Mouse (Mus musculus) lung, adult 2 months (tissue): ENCODE results near the gene Rnf20.

ENCODE experiments used
- CTCF ChIP-seq: fragments of 200-500 bp; IDR thresholded peaks from 2 replicates; pipeline ENCODE4 v1.5.1; 2011; ENCODE audit warnings: mild to moderate bottlenecking, low read length, control low read depth; ENCODE audit not compliant: insufficient read depth
- POLR2A ChIP-seq: fragments of 200-500 bp; IDR thresholded peaks from 2 replicates; pipeline ENCODE4 v1.6.1; 2011; ENCODE audit warnings: low read depth, mild to moderate bottlenecking, control low read depth, low read length, borderline replicate concordance; ENCODE audit errors: extremely low read depth

DNA sequence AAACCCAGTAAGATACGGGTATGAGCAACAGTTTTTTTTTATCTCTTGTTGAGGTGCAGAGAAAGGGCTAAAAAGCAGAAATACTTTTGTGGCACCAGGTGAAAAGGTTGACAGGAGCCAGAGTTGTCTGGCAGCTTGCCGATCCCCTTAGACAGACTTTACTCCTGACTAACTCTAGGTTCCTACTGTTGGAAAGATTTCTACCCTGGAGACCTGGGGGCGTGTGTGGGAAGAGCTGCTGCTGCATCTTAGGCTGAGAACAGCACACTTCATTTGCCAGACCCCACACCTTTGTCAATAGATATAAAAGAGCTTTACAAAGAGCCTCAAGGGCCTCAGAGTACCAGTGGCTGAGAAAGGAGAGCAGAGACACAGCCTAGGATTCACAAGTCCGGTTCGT, 33.0 kb downstream of the Rnf20 start:
- TF ChIP-seq CTCF (no peak), POLR2A (no peak)
